Mouse (Mus musculus) monocyte, adult 59 days (primary cell): ENCODE measurements around the gene Brsk2. TPM values are rescaled to one million over a fixed set of nuclear protein-coding genes. Genes with fewer than 3 reads are reported as not detected.

ENCODE experiments used
- total RNA-seq, 2 experiments: library from RNA; stranded (reverse); gene quantifications; one replicate each; pipeline ENCODE4 v1.2.4; 2023

Gene Brsk2
- total RNA-seq = not detected

DNA sequence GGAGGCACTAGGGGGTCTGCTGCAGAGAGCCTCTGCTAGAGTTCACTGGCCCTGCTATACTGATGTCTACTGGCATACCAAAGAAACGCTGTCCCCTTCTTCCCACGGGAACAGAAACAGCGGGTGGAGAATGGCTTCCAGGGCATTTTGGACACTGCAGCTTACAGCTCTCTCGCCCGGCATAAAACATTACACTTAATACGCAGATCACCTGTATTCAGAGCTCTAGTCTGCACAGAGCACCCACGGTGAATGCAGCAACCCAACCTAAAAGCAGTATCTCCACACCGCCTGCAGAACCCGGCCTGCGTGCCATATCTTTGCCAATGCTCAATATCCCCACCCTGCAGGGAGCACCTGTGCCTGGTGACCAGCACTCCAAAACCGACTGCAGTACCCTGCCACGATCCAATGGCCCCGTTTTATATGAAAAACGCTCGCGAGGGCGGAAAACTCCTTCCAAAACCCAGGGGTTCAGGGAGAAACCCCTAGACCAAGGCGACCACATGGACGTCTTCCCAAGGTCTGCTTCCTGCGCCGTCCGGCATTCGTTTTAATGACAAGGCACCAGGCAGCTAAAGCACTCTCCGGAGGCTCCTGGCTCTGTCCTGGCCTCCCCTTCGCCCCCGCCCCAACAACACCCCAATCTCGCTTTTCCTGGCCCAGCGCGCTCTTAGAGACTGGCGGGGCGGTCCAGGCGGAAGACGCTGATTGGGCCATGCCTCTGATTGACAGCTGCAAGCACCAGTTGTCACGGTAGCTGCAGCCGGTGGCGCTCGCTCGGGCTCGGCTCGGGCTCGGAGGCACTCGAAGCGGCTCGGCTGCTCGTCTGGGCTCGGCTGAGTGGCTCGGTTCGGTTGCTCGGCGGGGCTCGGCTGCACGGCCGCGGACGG, at the start of gene Brsk2:
Gene Brsk2 (plus strand): TSS at position 846 of the 893 bp plus-strand sequence.

GRCm38 (mm10) chr7:141918407-141918806, 31.1 kb upstream of the Brsk2 start, which contains the start of gene Tollip:
TSS of gene Tollip (minus strand) at chr7:141918507.

Other genes starting within 250 kb of the Brsk2 start
- not detected for gene Muc5ac, start 160.8 kb upstream of the Brsk2 start, total RNA-seq
- not detected for gene Muc5b, start 110.7 kb upstream of the Brsk2 start, total RNA-seq
- gene Tollip, start 31.2 kb upstream of the Brsk2 start, total RNA-seq = 10 to 100 TPM; 56.4 to 60.9 TPM
- 10 to 100 TPM; 33.7 to 38.0 TPM for gene Mob2, start 111.3 kb downstream of the Brsk2 start, total RNA-seq
- gene Dusp8, start 146.1 kb downstream of the Brsk2 start, total RNA-seq = 1 to 10 TPM; 1.2 to 2.1 TPM
- gene Gm45618, start 171.0 kb downstream of the Brsk2 start, total RNA-seq = not detected
- gene Gm39115, start 186.3 kb downstream of the Brsk2 start, total RNA-seq = not detected
- not detected for gene Gm45337, start 194.9 kb downstream of the Brsk2 start, total RNA-seq
- gene Gm29735, start 207.4 kb downstream of the Brsk2 start, total RNA-seq = not detected
- not detected for gene Gm4553, start 216.0 kb downstream of the Brsk2 start, total RNA-seq
- not detected for gene Krtap5-2, start 226.3 kb downstream of the Brsk2 start, total RNA-seq
- not detected for gene Gm10153, start 240.6 kb downstream of the Brsk2 start, total RNA-seq